In the genomic region with DNA sequence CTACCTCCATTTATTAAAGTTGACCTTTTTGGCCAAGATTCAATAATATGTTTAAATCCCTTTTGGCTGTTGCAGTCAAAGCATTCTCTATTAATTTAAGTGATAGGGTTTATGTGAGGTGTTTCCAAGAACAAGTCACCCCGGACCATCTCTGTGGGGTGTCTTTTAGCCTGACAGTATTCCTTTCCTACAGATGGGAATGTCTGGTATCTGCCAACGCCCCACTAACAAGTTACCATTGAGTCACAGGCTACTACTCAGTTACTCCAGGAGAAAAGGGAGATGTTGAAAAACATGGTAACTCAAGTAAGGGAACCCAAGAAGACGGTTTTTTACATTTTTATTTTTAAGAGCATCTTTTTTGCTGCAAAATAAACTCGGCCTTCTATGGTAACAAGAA, we compare ENCODE assay signal across 9 mouse cellular contexts. TPM values are rescaled to one million over a fixed set of nuclear protein-coding genes. Genes with fewer than 3 reads are reported as not detected.
DNase-seq lines count a peak whose midpoint lies in the region; ATAC-seq lines count a peak whose summit lies in the region.
"Had no signal": no experiment of that assay in that cellular context is flagged by ENCODE, and none has a peak within 500 bp of the region (broad histone marks: within the 10 kb centered on the region; RNA-seq: fewer than 3 reads in every experiment).

No protein-coding gene starts in this region.

- 54% methylated on average over 4 of the region's 4 CpGs for WGBS in heart, embryonic 11.5 days (ENCODE audit: insufficient replicate concordance)
- 55% methylated on average over 4 of the region's 4 CpGs for WGBS in hindbrain, embryonic 10.5 days
- WGBS in liver, embryonic 15.5 days (ENCODE audit: insufficient replicate concordance): 66% methylated on average over 4 of the region's 4 CpGs

- DNase-seq in heart, adult 8-10 months (ENCODE audit: low spot score): no peak
- DNase-seq in ES-CJ7 (ENCODE audit: low read depth, low spot score) (peak; percentile 25), adipocyte (ENCODE audit: low spot score) (no peak)
- DNase-seq in hindbrain, embryonic 10.5 days (ENCODE audit: low spot score): no peak
- no peak for DNase-seq in layer of hippocampus, adult 18-20 months (ENCODE audit: low spot score in 2 of 2)
- no peak for DNase-seq in spleen, adult 12 weeks (ENCODE audit: low spot score)

- H3K36me3 ChIP-seq in heart, embryonic 11.5 days (ENCODE audit: control insufficient read depth, insufficient read depth, low read length): peaks cover 10% of the 10 kb centered on the region
- peaks cover 55% of the 10 kb centered on the region for H3K36me3 ChIP-seq in hindbrain, embryonic 10.5 days
- peaks cover 31% of the 10 kb centered on the region for H3K36me3 ChIP-seq in liver, embryonic 15.5 days (replicated peaks)

- ATAC-seq in heart, embryonic 11.5 days (replicated peaks; ENCODE audit: insufficient number of reproducible peaks, low FRiP score, low TSS enrichment): no peak
- ATAC-seq in liver, embryonic 15.5 days (ENCODE audit: insufficient read depth): no peak

- peak overlapping the region; percentile 96 for H3K9ac ChIP-seq in heart, embryonic 11.5 days (ENCODE audit: low read depth, low read length)
- no peak overlapping the region for H3K9ac ChIP-seq in liver, embryonic 15.5 days

- no peak overlapping the region for H3K27ac ChIP-seq in heart, embryonic 11.5 days (ENCODE audit: low read depth, low read length)
- peak overlapping the region; percentile 98 for H3K27ac ChIP-seq in hindbrain, embryonic 10.5 days
- peak overlapping the region; percentile 99; the same call in 1 of the 2 replicates for H3K27ac ChIP-seq in liver, embryonic 15.5 days (replicated peaks)

- H3K27me3 ChIP-seq in heart, embryonic 11.5 days (ENCODE audit: control insufficient read depth, insufficient read depth, low read length): no peaks in the 10 kb centered on the region
- H3K27me3 ChIP-seq in hindbrain, embryonic 10.5 days (ENCODE audit: insufficient read depth, poor library complexity, severe bottlenecking): no peaks in the 10 kb centered on the region
- no peaks in the 10 kb centered on the region for H3K27me3 ChIP-seq in liver, embryonic 15.5 days

- no peaks in the 10 kb centered on the region for H3K9me3 ChIP-seq in heart, embryonic 11.5 days (replicated peaks; ENCODE audit: control insufficient read depth, low read length)
- no peaks in the 10 kb centered on the region for H3K9me3 ChIP-seq in hindbrain, embryonic 10.5 days
- H3K9me3 ChIP-seq in liver, embryonic 15.5 days (replicated peaks): no peaks in the 10 kb centered on the region

- peaks cover 15% of the 10 kb centered on the region for H3K4me1 ChIP-seq in heart, embryonic 11.5 days (ENCODE audit: control insufficient read depth, insufficient read depth, low read length)
- peaks cover 31% of the 10 kb centered on the region for H3K4me1 ChIP-seq in hindbrain, embryonic 10.5 days (replicated peaks)
- H3K4me1 ChIP-seq in liver, embryonic 15.5 days (replicated peaks): peaks cover 37% of the 10 kb centered on the region

- H3K4me3 ChIP-seq in heart, embryonic 11.5 days (ENCODE audit: low read depth, low read length): peak overlapping the region; percentile 98
- peak overlapping the region; percentile 93 for H3K4me3 ChIP-seq in hindbrain, embryonic 10.5 days
- peak overlapping the region; percentile 88 for H3K4me3 ChIP-seq in liver, embryonic 15.5 days (replicated peaks)

- peak overlapping the region; percentile 77 for H3K4me2 ChIP-seq in heart, embryonic 11.5 days
- peak overlapping the region; percentile 89 for H3K4me2 ChIP-seq in liver, embryonic 15.5 days

RNA-seq across cellular contexts. Expression of a gene that starts 1.1 kb away (rescaled TPM):
- 11.2 and 16.7 TPM in 2 replicates for polyA plus RNA-seq in heart, embryonic 11.5 days (2014; fragmentation: Nextera tagmentation; extraction: Ambion mirVana)
- 10 to 100 TPM; 12.9 to 15.7 (median 14.6) TPM for total RNA-seq in heart, adult 8-10 months (2022)
- polyA plus RNA-seq in hindbrain, embryonic 10.5 days (2016; fragmentation: Nextera tagmentation; extraction: Ambion mirVana): 20.4 and 25.7 TPM in 2 replicates
- polyA plus RNA-seq in liver, embryonic 15.5 days (2015; fragmentation: Nextera tagmentation; extraction: Ambion mirVana): 7.7 and 9.3 TPM in 2 replicates
- total RNA-seq in layer of hippocampus, adult 18-20 months (2021): 10 to 100 TPM; 21.4 to 23.1 TPM

RNA-seq across cellular contexts. Expression of a gene that starts 1.5 kb away (rescaled TPM):
- polyA plus RNA-seq in heart, embryonic 11.5 days (2014; fragmentation: Nextera tagmentation; extraction: Ambion mirVana): 39.3 and 45.9 TPM in 2 replicates
- 10 to 100 TPM; 32.6 to 36.7 (median 34.0) TPM for total RNA-seq in heart, adult 8-10 months (2022)
- polyA plus RNA-seq in hindbrain, embryonic 10.5 days (2016; fragmentation: Nextera tagmentation; extraction: Ambion mirVana): 71.8 and 84.1 TPM in 2 replicates
- polyA plus RNA-seq in liver, embryonic 15.5 days (2015; fragmentation: Nextera tagmentation; extraction: Ambion mirVana): 13.8 and 15.2 TPM in 2 replicates
- total RNA-seq in layer of hippocampus, adult 18-20 months (2021): 10 to 100 TPM; 71.8 to 73.2 TPM

RNA-seq across cellular contexts. Expression of a gene that starts 30.7 kb away (rescaled TPM):
- polyA plus RNA-seq in heart, embryonic 11.5 days (2014; fragmentation: Nextera tagmentation; extraction: Ambion mirVana): 365 and 386 TPM in 2 replicates
- total RNA-seq in heart, adult 8-10 months (2022): 10 to 100 TPM; 33.4 to 69.1 (median 50.0) TPM
- 23.0 and 34.8 TPM in 2 replicates for polyA plus RNA-seq in hindbrain, embryonic 10.5 days (2016; fragmentation: Nextera tagmentation; extraction: Ambion mirVana)
- 6.3 and 7.5 TPM in 2 replicates for polyA plus RNA-seq in liver, embryonic 15.5 days (2015; fragmentation: Nextera tagmentation; extraction: Ambion mirVana)
- 1 to 10 TPM; 3.4 to 8.3 TPM for total RNA-seq in layer of hippocampus, adult 18-20 months (2021)
- total RNA-seq: hematopoietic stem cell, adult 5-6 weeks had no signal

RNA-seq across cellular contexts. Expression of a gene that starts 49.9 kb away (rescaled TPM):
- 34.7 and 36.0 TPM in 2 replicates for polyA plus RNA-seq in heart, embryonic 11.5 days (2014; fragmentation: Nextera tagmentation; extraction: Ambion mirVana)
- 10 to 100 TPM; 62.1 to 77.4 (median 69.0) TPM for total RNA-seq in heart, adult 8-10 months (2022)
- 26.3 and 28.3 TPM in 2 replicates for polyA plus RNA-seq in hindbrain, embryonic 10.5 days (2016; fragmentation: Nextera tagmentation; extraction: Ambion mirVana)
- 16.5 and 21.4 TPM in 2 replicates for polyA plus RNA-seq in liver, embryonic 15.5 days (2015; fragmentation: Nextera tagmentation; extraction: Ambion mirVana)
- total RNA-seq in layer of hippocampus, adult 18-20 months (2021): 10 to 100 TPM; 69.1 to 76.4 TPM

Comparison
In these comparisons a context has a peak if more than half of its experiments do, and no peak if none do; other contexts are left out.
1. RNA of a gene that starts 30.7 kb away (polyA plus RNA-seq): 365 to 386 TPM in heart, embryonic 11.5 days; 23.0 to 34.8 TPM in hindbrain, embryonic 10.5 days and 6.3 to 7.5 TPM in liver, embryonic 15.5 days; every median in the first group is over 10 times any median in the second.
2. Peak in every context shown above with its lines, with median percentiles within 50 percentile points of each other: H3K4me3 ChIP-seq.